Mouse (Mus musculus): Measurements from ENCODE around the gene Gm17657. TPM values are rescaled to one million over a fixed set of nuclear protein-coding genes. Genes with fewer than 3 reads are reported as not detected.
"Not testable (repeated sequence)": the region's sequence is repeated elsewhere in the genome, so short reads cannot be mapped to it uniquely, and the experiment has no call there.

The Gm17657 gene
- polyA plus RNA-seq, 1 experiment, result not detected

DNA sequence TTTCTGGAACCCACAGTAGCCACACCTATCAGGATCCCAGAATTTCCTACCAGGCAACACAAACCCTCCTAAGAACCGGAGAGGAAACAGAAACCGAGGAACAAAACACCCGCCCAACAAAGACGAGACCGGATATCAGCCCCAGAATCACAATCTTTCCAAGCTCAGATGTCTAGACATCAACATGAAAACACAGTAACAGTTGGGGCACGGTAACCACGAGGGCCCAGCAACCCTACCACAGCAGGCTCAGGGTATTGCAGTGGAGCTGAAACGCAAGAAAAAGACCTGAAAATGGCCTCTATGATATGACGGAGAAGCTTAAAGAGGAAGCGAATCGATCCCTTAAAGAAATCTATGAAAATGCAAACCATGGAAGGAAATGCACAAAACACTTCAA, 15.6 kb downstream of the Gm17657 start:
- no peak for TF ChIP-seq CTCF (IDR thresholded peaks at IDR 0.05; ENCODE audit: extremely low read depth, insufficient read length, insufficient replicate concordance, low read depth, low read length)
- TF ChIP-seq POLR2A (IDR thresholded peaks at IDR 0.05; ENCODE audit: low read depth, low read length), result no peak
- Histone ChIP-seq H3K27me3 (ENCODE audit: control insufficient read depth, insufficient read depth, low read length) (no peaks in the 10 kb centered on the region), H3K4me3 (ENCODE audit: low read depth, low read length) (no peak overlapping the region), H3K27ac (ENCODE audit: insufficient read depth, low read depth, low read length) (no peak overlapping the region), H3K36me3 (ENCODE audit: control insufficient read depth, insufficient read depth, low read length) (no peaks in the 10 kb centered on the region), H3K4me1 (ENCODE audit: control insufficient read depth, insufficient read depth, insufficient read length, low read length) (no peaks in the 10 kb centered on the region)
- 84% methylated on average over 11 of the region's 11 CpGs for WGBS

DNA sequence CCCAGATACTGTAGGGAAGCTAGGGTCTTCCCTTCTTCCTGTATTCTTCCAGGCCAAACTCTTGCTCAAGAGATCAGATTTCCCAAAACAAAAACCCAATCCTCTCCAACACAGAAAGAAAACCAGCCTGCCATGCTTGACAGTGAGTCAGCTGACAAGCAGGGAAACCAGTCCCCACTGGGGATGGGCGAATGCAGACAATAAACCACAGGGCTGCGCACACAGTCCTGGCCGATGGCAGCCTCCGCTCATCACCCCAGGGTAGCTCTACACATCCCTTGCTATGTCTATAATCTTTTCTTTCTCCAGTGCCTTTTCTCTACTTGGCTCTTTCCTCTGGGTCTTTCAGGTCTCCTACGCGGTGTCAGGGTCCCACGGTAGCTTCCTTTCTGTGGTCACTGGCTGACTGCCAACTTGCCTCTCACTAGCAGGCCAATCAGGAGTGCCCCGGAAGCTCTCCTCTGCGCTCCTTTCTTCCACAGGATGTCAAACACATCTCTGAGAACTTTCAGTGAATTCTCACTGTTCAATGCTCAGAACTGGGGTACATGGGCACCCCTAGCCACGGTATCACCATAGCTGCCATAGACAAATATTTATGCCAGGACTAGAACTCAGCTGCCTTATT, 17.6 kb downstream of the Gm17657 start:
- no peaks in the 10 kb centered on the region for H3K4me1 ChIP-seq (ENCODE audit: control insufficient read depth, insufficient read depth, insufficient read length, low read length)
- H3K27me3 ChIP-seq (ENCODE audit: control insufficient read depth, insufficient read depth, low read length), result no peaks in the 10 kb centered on the region
- H3K27ac ChIP-seq (ENCODE audit: insufficient read depth, low read depth, low read length), result no peak overlapping the region
- WGBS, result 68% methylated on average over 10 of the region's 10 CpGs
- H3K4me3 ChIP-seq (ENCODE audit: low read depth, low read length), result no peak overlapping the region
- H3K36me3 ChIP-seq (ENCODE audit: control insufficient read depth, insufficient read depth, low read length), result no peaks in the 10 kb centered on the region
- TF ChIP-seq POLR2A (IDR thresholded peaks at IDR 0.05; ENCODE audit: low read depth, low read length), result no peak
- no peak for TF ChIP-seq CTCF (IDR thresholded peaks at IDR 0.05; ENCODE audit: extremely low read depth, insufficient read length, insufficient replicate concordance, low read depth, low read length)

DNA sequence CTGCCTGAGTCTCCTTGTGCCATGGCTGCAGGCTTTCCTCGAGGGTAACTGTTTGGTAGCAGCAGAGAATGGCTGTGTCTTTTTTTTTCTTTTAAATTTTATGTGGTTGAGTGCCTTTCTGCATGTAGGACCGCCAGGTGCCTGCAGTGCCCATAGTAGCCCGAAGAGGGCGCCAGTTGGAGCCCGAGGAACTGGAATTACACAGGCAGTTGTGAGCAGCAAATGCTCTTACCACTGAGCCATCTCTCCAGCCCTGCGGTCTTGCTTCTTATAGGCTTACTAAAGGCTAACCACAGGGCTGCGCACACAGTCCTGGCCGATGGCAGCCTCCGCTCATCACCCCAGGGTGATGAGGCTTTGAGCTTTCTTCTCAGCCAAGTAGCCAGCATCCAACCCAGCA, 18.2 kb downstream of the Gm17657 start:
- no peaks in the 10 kb centered on the region for H3K27me3 ChIP-seq (ENCODE audit: control insufficient read depth, insufficient read depth, low read length)
- H3K4me1 ChIP-seq (ENCODE audit: control insufficient read depth, insufficient read depth, insufficient read length, low read length), result no peaks in the 10 kb centered on the region
- H3K27ac ChIP-seq (ENCODE audit: insufficient read depth, low read depth, low read length), result no peak overlapping the region
- 69% methylated on average over 9 of the region's 9 CpGs for WGBS
- TF ChIP-seq POLR2A (IDR thresholded peaks at IDR 0.05; ENCODE audit: low read depth, low read length), result no peak
- peak; percentile 20; the same call in 1 of the 2 replicates for TF ChIP-seq CTCF (IDR thresholded peaks at IDR 0.05; ENCODE audit: extremely low read depth, insufficient read length, insufficient replicate concordance, low read depth, low read length)
- no peaks in the 10 kb centered on the region for H3K36me3 ChIP-seq (ENCODE audit: control insufficient read depth, insufficient read depth, low read length)
- H3K4me3 ChIP-seq (ENCODE audit: low read depth, low read length), result no peak overlapping the region

DNA sequence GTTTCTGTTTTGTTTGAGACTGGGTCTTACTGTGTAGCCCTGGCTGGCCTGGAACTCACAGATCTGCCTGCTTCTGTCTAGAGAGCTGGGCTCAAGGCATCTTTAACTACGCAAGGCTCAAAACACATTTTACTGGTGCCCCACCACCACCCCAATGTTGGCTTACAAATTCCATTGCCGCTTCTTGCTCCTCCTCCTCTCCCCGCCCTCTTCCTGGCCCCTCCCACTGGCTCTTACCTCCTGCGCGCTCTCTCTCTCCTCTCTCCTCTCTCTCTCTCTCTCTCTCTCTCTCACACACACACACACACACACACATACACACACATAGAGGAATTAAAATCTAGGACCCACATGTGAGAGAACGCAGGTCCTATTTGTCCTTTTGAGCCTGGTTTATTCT, 18.9 kb downstream of the Gm17657 start:
- WGBS, result 77% methylated on average over 6 of the region's 6 CpGs
- Histone ChIP-seq H3K27me3 (ENCODE audit: control insufficient read depth, insufficient read depth, low read length) (no peaks in the 10 kb centered on the region), H3K4me3 (ENCODE audit: low read depth, low read length) (no peak overlapping the region), H3K36me3 (ENCODE audit: control insufficient read depth, insufficient read depth, low read length) (no peaks in the 10 kb centered on the region), H3K27ac (ENCODE audit: insufficient read depth, low read depth, low read length) (no peak overlapping the region), H3K4me1 (ENCODE audit: control insufficient read depth, insufficient read depth, insufficient read length, low read length) (no peaks in the 10 kb centered on the region)
- TF ChIP-seq POLR2A (IDR thresholded peaks at IDR 0.05; ENCODE audit: low read depth, low read length), result no peak

DNA sequence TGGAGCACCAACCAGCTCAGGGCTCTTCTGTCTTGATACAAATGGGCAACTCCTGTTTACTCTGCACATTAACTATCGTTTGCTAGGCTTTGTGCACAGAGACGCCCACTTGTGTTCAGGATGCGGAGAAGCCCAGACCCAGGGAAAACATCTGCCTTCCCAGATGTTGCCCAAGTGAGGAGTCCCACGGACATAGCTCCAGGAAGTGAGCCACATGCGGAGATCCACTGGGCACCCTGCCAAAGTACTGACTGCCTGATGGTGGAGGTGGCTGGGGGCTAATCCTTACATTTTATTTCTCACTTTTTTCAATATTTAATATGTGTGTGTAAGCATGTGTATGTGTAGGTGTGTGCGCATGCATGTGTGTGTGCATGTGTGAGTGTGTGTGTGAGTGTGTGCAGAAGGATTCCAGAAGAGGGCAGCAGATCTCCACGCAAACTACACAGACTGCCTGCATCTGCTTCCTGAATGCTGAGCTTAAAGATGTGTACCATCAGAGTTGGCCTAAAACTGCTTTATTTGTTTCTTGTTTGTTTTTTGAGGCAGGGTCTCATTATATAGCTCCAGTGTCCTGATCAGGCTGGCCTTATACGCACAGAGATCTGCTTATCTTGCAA, 20.8 kb downstream of the Gm17657 start:
- Histone ChIP-seq H3K4me3 (ENCODE audit: low read depth, low read length) (no peak overlapping the region), H3K4me1 (ENCODE audit: control insufficient read depth, insufficient read depth, insufficient read length, low read length) (no peaks in the 10 kb centered on the region), H3K36me3 (ENCODE audit: control insufficient read depth, insufficient read depth, low read length) (no peaks in the 10 kb centered on the region), H3K27me3 (ENCODE audit: control insufficient read depth, insufficient read depth, low read length) (no peaks in the 10 kb centered on the region), H3K27ac (ENCODE audit: insufficient read depth, low read depth, low read length) (no peak overlapping the region)
- 56% methylated on average over 8 of the region's 8 CpGs for WGBS
- TF ChIP-seq POLR2A (IDR thresholded peaks at IDR 0.05; ENCODE audit: low read depth, low read length) (no peak), CTCF (IDR thresholded peaks at IDR 0.05; ENCODE audit: extremely low read depth, insufficient read length, insufficient replicate concordance, low read depth, low read length) (peak; percentile 51; the same call in 1 of the 2 replicates)

DNA sequence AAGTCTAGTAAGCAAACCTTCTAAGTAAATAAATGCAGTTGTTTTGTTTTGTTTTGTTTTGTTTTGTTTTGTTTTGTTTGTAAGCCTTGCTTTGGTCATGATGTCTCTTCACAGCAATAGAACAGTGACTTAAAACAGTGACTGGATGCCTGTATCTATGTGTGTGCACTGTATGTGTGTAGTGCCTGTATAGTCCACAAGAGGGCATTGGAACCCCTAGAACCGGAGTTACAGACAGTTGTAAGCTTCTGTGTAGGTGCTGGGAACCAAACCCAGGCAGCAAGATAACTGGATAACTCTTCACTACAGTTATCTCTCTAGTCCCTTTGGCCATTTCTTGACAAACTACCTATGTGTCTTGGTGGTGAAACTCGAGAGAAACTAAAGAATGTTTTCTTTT, 23.8 kb downstream of the Gm17657 start:
- TF ChIP-seq CTCF (IDR thresholded peaks at IDR 0.05; ENCODE audit: extremely low read depth, insufficient read length, insufficient replicate concordance, low read depth, low read length) (no peak), POLR2A (IDR thresholded peaks at IDR 0.05; ENCODE audit: low read depth, low read length) (no peak)
- Histone ChIP-seq H3K27me3 (ENCODE audit: control insufficient read depth, insufficient read depth, low read length) (no peaks in the 10 kb centered on the region), H3K27ac (ENCODE audit: insufficient read depth, low read depth, low read length) (no peak overlapping the region), H3K4me1 (ENCODE audit: control insufficient read depth, insufficient read depth, insufficient read length, low read length) (no peaks in the 10 kb centered on the region), H3K36me3 (ENCODE audit: control insufficient read depth, insufficient read depth, low read length) (no peaks in the 10 kb centered on the region), H3K4me3 (ENCODE audit: low read depth, low read length) (no peak overlapping the region)
- WGBS, result 85% methylated on average over 2 of the region's 2 CpGs

DNA sequence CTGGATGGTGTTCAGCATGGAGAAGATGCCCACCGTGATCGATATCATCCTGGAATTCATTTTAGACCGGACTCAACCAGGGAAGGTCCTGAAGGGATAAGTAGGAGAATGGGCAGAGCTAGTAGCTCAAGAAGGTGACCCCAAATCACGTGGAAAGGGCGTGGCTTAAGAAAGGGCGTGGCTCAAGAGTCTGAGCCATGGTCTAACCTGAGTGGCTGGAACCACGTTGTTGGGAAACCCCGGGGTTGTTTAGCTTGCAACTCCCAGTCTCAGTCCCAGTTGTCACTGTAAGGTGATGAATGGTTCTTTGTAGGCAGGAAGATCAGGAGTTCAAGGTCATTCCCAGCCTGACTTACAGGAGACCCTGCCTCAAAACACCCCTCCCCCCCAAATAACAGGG, 29.7 kb downstream of the Gm17657 start:
- TF ChIP-seq POLR2A (IDR thresholded peaks at IDR 0.05; ENCODE audit: low read depth, low read length), result no peak
- TF ChIP-seq CTCF (IDR thresholded peaks at IDR 0.05; ENCODE audit: extremely low read depth, insufficient read length, insufficient replicate concordance, low read depth, low read length), result no peak
- 60% methylated on average over 8 of the region's 8 CpGs for WGBS

DNA sequence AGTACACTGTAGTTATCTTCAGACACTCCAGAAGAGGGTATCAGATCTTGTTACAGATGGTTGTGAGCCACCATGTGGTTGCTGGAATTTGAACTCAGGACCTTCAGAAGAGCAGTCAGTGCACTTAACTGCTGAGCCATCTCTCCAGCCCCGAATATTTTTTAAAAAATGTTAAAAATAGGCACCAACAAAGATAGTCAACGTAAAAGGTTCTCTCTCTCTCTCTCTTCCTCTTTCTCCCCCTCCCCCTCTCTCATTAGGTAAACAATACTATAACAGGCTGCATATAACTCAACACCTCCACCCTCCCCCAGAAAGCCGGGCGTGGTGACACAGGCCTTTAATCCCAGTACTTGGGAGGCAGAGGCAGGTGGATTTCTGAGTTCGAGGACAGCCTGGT, 30.8 kb downstream of the Gm17657 start:
- H3K27me3 ChIP-seq (ENCODE audit: control insufficient read depth, insufficient read depth, low read length); H3K36me3 ChIP-seq (ENCODE audit: control insufficient read depth, insufficient read depth, low read length); H3K27ac ChIP-seq (ENCODE audit: insufficient read depth, low read depth, low read length); H3K4me3 ChIP-seq (ENCODE audit: low read depth, low read length); H3K4me1 ChIP-seq (ENCODE audit: control insufficient read depth, insufficient read depth, insufficient read length, low read length): not testable (repeated sequence)
- WGBS, result 83% methylated on average over 5 of the region's 5 CpGs

More for the DNA sequence above, 29.7 kb downstream of the Gm17657 start:
- Histone ChIP-seq H3K4me1 (ENCODE audit: control insufficient read depth, insufficient read depth, insufficient read length, low read length) (no peaks in the 10 kb centered on the region), H3K4me3 (ENCODE audit: low read depth, low read length) (no peak overlapping the region), H3K27me3 (ENCODE audit: control insufficient read depth, insufficient read depth, low read length) (no peaks in the 10 kb centered on the region), H3K27ac (ENCODE audit: insufficient read depth, low read depth, low read length) (no peak overlapping the region), H3K36me3 (ENCODE audit: control insufficient read depth, insufficient read depth, low read length) (no peaks in the 10 kb centered on the region)
